Mouse (Mus musculus) spleen, adult 12 weeks (tissue): ENCODE results near the gene Yap1.

Experiments
- DNase-seq: peaks from one replicate; pipeline ENCODE4 v3.0.0; 2022; ENCODE audit warnings: low spot score

The Yap1 gene

GRCm38 (mm10) chr9:8004370-8004991 lies at the start of gene Yap1:
Yap1 (minus strand) TSS chr9:8004596.
- DNase-seq: no peak

- no peak for DNase-seq
Observed at GRCm38 (mm10) chr9:8043044-8043387, 38.6 kb upstream of the Yap1 start.

GRCm38 (mm10) chr9:8042338-8043043 lies 38.1 kb upstream of the Yap1 start, which contains the start of gene Cfap300:
Cfap300 (minus strand) TSS chr9:8042823.
- peak; percentile 65 for DNase-seq

- no peak for DNase-seq
Observed at GRCm38 (mm10) chr9:8035546-8035945, 31.1 kb upstream of the Yap1 start.

- DNase-seq: no peak
Observed at GRCm38 (mm10) chr9:8035091-8035490, 30.7 kb upstream of the Yap1 start.

- DNase-seq: no peak
Observed at GRCm38 (mm10) chr9:8034143-8034542, 29.7 kb upstream of the Yap1 start.

- no peak for DNase-seq
Observed at GRCm38 (mm10) chr9:8032847-8033246, 28.5 kb upstream of the Yap1 start.

GRCm38 (mm10) chr9:8018609-8019008 lies 14.2 kb upstream of the Yap1 start:
- DNase-seq: no peak

GRCm38 (mm10) chr9:8017253-8017913 lies 13.0 kb upstream of the Yap1 start:
- DNase-seq: peak; percentile 22

- DNase-seq: no peak
Observed at GRCm38 (mm10) chr9:8003301-8004271, 810 bp downstream of the Yap1 start.

- no peak for DNase-seq
Observed at GRCm38 (mm10) chr9:8002806-8003205, 1.6 kb downstream of the Yap1 start.

- DNase-seq: no peak
Observed at GRCm38 (mm10) chr9:8001352-8001751, 3.0 kb downstream of the Yap1 start.

- DNase-seq: no peak
Observed at GRCm38 (mm10) chr9:7994275-7994674, 10.1 kb downstream of the Yap1 start.

- no peak for DNase-seq
Observed at GRCm38 (mm10) chr9:7992651-7993050, 11.7 kb downstream of the Yap1 start.

GRCm38 (mm10) chr9:7990897-7991296 lies 13.5 kb downstream of the Yap1 start:
- no peak for DNase-seq

- DNase-seq: no peak
Observed at GRCm38 (mm10) chr9:7987119-7987518, 17.3 kb downstream of the Yap1 start.

GRCm38 (mm10) chr9:7984287-7984686 lies 20.1 kb downstream of the Yap1 start:
- DNase-seq: no peak

GRCm38 (mm10) chr9:7983665-7984064 lies 20.7 kb downstream of the Yap1 start:
- DNase-seq: no peak

- DNase-seq: no peak
Observed at GRCm38 (mm10) chr9:7980162-7980561, 24.2 kb downstream of the Yap1 start.

GRCm38 (mm10) chr9:7979153-7979916 lies 25.1 kb downstream of the Yap1 start:
- no peak for DNase-seq

- no peak for DNase-seq
Observed at GRCm38 (mm10) chr9:7978502-7978901, 25.9 kb downstream of the Yap1 start.
